Mouse (Mus musculus): ENCODE measurements around the gene Cstf2. TPM values are rescaled to one million over a fixed set of nuclear protein-coding genes. Genes with fewer than 3 reads are reported as not detected.

Cstf2 gene
- 24.0 and 31.0 TPM in 2 replicates for polyA plus RNA-seq (2012; rRNA removed)

GRCm38 (mm10) chrX:134058987-134059712, at the start of gene Cstf2:
Gene Cstf2 (plus strand): TSS chrX:134059187.
- DNase-seq (ENCODE audit: low read depth), result no peak

GRCm38 (mm10) chrX:134019005-134019404, 40.0 kb upstream of the Cstf2 start:
- DNase-seq (ENCODE audit: low read depth), result no peak

DNA sequence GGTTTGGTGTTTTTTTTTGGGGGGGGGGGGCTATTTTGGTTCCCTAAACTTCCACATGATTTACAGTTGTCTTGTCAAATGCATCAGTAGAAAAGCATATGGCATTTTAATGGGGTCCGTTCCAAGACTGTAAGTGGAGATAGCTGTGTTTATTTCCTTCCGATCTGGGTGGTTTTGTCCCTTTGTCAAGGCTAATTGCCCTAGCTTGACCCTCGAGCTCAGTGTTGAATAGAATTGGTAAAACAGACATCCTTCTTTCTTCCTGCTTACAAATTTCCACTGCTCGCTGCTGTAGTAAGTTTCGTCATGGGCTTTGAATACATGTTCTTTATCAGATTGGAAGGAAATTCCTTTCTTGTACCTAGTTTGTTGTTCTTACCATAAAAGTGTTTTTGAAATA, 38.3 kb upstream of the Cstf2 start:
- DNase-seq (ENCODE audit: low read depth), result no peak

- DNase-seq (ENCODE audit: low read depth), result no peak
These were observed 10.0 kb upstream of the Cstf2 start for GRCm38 (mm10) chrX:134048994-134049393.

DNA sequence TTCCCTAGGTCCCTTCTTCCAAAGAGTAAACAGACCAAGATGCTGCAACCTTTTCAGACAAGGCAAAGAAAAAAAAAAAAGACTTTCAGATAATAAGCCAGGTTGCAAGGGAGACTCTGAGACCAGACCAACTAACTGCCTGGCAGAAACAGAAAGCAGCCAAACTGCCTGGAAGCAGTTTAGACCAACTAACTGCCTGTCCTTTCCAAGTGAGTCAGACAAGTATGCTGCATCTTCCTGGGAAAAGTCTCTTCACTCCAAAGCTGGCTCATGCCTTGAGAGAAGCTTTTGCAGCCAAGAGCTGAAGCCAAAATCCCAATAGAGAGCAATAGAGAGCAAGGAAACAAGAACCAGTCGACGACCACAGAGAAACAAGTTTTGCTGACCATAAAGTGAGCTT, 2.1 kb upstream of the Cstf2 start:
- no peak for DNase-seq (ENCODE audit: low read depth)

DNA sequence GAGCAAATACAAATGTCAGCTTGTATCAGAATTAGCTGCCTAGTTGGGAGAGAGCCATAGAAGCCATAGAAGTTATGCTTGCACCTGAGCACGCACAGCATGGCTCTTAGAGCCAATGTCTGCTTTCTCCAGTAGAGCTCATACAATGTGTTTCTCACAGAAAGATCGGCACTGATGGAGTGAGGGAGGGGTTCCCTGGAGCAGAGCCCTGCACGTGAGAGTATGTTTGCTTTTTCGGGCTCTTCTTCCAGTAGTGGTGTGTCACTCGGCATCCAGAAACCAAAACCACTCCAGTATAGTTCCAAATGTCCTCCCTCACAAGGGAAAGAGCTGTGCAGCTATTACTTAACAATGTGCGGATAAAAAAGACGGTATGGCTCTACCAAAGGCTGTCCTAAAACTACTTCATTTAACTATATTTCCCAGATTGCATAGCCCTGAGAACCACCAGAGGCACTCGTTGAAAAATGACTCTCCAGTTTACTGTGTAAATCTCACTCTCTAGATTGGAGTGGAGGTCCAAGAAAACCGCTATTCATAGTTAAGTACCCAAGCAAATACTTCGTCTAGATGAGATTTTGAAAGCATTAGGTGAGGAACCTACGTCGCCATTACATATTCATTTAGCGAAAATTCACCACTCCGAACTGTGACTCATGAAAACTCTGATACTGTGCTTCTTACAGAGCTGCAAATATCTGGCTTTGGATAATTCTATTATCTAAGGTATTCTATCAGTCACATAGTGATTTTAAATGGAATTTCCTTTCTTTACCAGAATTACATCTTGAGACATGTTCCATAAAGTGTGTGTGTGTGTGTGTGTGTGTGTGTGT, 729 bp upstream of the Cstf2 start:
- no peak for DNase-seq (ENCODE audit: low read depth)

GRCm38 (mm10) chrX:134059764-134060163, 777 bp downstream of the Cstf2 start:
- no peak for DNase-seq (ENCODE audit: low read depth)

DNA sequence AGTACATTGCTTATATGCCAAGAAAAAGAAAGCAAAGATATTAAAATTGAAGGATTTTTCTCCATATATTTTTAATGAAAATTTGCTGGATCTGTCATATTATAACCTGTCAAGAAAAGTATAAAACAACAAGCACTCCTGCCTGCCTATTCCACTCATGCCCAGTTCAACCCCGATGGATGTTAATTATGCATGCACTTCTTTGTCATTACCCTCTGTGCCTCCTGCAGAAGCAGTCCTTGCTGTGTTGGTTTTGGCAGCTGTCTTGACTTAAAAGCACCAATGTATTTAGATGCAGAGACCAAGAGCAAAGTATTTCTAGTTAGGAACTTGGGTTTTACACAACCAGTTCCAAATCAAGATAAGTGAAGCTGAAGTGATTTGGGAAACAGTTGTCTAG, 26.5 kb downstream of the Cstf2 start:
- no peak for DNase-seq (ENCODE audit: low read depth)

GRCm38 (mm10) chrX:134102641-134103040, 43.7 kb downstream of the Cstf2 start:
- no peak for DNase-seq (ENCODE audit: low read depth)

DNA sequence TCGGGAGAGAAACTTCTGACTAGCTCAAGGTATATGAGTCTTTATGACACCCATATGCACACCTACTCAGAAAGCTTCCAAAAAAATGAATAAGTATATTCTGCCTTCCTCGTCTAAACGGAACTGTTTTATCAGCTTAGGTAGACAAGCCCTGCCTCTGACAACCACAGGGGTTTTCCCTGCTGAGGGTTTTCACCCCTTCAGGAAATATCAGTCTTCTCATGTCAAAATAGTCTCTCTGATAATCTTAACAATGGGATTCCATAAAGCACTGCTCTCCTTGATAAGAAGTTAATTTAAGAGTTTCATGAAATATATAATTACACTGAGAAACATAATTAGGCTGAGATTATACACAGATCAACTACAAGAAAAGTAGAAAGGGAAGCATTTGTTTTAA, 52.8 kb downstream of the Cstf2 start:
- no peak for DNase-seq (ENCODE audit: low read depth)

DNA sequence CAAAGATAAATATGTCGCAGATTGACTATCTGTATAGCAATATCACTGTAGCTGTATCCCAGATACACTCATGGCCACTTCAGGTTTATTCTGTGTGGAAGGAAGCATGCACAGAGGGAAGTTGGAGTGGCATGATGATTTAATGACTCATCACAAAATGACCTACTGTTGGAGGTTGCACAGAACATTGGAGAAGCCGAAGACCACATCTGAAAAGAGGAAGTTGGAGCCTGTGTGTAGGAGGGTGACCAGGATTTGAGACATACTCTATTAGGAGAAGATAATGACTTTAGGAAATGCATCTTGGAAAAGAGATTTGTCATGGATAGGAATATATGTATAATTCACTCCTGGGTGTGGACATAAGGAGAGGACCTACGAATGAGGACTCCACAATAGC, 57.4 kb downstream of the Cstf2 start:
- no peak for DNase-seq (ENCODE audit: low read depth)

DNA sequence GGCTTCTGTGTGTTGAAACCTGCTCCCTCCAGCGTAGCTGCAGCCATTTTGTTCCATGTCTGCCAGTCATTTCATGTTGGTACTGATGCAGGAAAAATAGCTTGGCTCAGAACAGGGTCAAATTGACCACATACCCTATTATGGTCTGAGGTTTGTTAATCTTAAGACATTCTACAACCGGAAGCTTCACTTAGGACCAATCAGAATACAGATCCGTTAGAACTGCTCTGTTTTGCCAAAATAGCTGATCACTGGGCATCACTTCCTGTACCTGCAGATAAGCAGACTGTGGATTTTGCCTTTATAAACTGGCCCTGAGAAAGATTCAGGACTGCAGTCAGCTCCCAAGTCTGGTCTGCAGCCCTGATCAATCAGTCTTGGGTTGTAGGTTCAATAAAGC, 69.6 kb downstream of the Cstf2 start:
- no peak for DNase-seq (ENCODE audit: low read depth)

GRCm38 (mm10) chrX:134132295-134132694, 73.3 kb downstream of the Cstf2 start:
- DNase-seq (ENCODE audit: low read depth), result no peak

GRCm38 (mm10) chrX:134133821-134134220, 74.8 kb downstream of the Cstf2 start:
- no peak for DNase-seq (ENCODE audit: low read depth)

Other genes with a start within 250 kb of the Cstf2 start
- 0.69 and 1.2 TPM in 2 replicates for gene Tnmd, start 208.2 kb upstream of the Cstf2 start, polyA plus RNA-seq (2012; rRNA removed)
- gene Tspan6, start 160.8 kb upstream of the Cstf2 start, polyA plus RNA-seq (2012; rRNA removed), result 12.2 and 19.2 TPM in 2 replicates
- 9.3 and 23.4 TPM in 2 replicates for gene Srpx2, start 150.8 kb upstream of the Cstf2 start, polyA plus RNA-seq (2012; rRNA removed)
- 42.9 and 56.1 TPM in 2 replicates for gene Sytl4, start 77.4 kb upstream of the Cstf2 start, polyA plus RNA-seq (2012; rRNA removed)
- gene Xkrx, start 102.9 kb downstream of the Cstf2 start, polyA plus RNA-seq (2012; rRNA removed), result 8.8 and 11.9 TPM in 2 replicates
- gene Arl13a, start 128.3 kb downstream of the Cstf2 start, polyA plus RNA-seq (2012; rRNA removed), result 0.14 and 0.24 TPM in 2 replicates
- gene Nox1, start 162.8 kb downstream of the Cstf2 start, polyA plus RNA-seq (2012; rRNA removed), result not detected in 2 replicates
- gene Trmt2b, start 217.8 kb downstream of the Cstf2 start, polyA plus RNA-seq (2012; rRNA removed), result 9.3 and 11.5 TPM in 2 replicates
- 0.63 and 1.0 TPM in 2 replicates for gene Tmem35a, start 236.0 kb downstream of the Cstf2 start, polyA plus RNA-seq (2012; rRNA removed)
- 0.27 and 0.43 TPM in 2 replicates for gene Cenpi, start 248.9 kb downstream of the Cstf2 start, polyA plus RNA-seq (2012; rRNA removed)

Data from gonadal fat pad, adult 2 months (tissue).